Mouse (Mus musculus) kidney, postnatal 14 days (tissue): ENCODE data around the gene Myh14.

ENCODE experiments used
- DNase-seq: peaks from one replicate; pipeline ENCODE4 v3.0.0; 2022; ENCODE audit warnings: mixed read lengths

Myh14 gene

DNA sequence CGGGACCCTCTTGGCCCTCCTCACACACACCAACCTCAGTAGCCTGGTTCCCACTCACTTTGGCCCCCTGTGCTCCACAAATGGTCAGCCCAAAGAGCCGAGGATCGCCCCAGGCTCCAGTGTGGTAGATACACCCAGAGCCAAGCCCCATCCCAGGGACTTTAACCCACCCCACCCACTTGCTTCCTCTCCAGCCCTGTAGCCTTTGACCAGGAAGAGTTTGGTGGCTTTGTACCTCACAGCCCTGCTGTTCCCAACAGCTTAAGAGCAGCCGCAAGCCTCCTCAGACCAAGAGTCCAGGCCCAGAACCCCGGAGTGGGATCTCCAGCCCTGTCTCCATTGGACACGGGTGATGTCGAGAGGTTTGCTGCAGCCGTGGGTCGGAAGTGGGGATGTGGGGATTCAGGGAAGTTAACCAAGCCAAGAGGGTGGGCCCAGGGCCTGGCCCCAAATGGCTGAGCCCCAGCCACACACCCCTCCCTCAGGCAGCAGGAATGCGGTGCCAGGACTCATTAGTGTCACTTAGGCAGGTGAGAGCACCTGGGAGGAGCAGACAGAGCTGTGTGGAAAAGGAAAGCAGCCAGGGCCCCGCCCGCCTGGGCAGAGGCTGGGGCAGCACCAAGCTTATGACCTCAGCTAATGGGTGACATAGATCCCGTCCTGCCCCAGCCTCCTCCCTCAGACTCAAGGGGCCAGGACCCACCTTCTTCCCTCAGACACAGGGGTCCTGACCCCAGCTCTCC, 2.5 kb downstream of the Myh14 start:
- DNase-seq = no peak

DNA sequence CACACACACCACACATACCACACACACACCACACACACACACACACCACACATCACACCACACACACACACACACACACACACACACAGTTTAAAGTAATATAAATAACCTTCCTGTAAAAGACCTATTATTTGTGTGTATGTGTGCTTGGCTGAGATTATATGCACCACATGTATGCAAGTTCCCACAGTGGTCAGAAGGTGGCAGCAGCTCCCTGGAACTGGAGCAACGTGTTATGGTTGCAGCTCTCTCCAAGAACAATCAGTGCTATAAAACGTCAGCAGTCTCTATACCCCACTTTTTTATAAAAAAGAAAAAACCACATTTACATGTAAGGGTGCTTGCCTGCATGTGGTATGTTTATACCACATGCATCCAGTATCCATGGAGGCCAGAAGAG, 4.2 kb downstream of the Myh14 start:
- no peak for DNase-seq

DNA sequence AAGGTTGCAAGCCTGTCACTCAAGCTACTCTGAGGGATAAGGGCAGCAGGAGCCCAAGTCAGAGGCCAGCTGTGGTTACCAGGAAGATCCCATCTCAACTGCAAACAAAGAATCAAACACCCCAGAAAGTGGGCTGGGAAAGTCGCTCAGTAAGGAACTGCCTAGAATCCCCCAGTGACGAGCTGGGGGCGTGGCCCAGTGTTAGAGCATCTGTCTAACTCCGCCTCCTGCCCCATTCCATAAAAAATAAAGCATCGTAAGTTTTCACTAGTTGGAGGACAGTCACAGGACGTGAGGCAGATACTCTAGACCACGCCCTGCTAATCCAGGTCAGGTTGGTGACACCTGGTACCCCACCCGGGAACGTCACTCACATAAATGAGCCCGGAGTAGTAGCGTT, 5.9 kb downstream of the Myh14 start:
- DNase-seq = no peak

DNA sequence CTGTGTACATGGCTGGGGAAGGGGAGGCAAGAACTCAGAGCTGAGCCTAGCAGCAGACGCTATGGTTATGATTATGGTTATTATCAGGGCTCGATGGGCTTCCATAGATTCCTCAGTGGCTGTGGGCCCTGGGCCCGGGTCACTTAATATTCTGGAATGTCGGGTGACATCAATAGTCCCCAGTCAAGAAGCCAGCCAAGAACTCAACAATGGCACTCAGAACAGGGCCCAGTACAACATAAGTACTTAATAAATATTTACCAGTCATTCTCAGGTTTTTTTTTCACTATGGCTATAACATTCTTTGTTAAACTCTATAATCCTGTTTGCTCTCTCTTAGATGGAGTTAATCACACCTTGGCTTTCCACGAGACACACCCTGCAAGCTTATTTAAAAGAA, 7.1 kb downstream of the Myh14 start:
- no peak for DNase-seq

DNA sequence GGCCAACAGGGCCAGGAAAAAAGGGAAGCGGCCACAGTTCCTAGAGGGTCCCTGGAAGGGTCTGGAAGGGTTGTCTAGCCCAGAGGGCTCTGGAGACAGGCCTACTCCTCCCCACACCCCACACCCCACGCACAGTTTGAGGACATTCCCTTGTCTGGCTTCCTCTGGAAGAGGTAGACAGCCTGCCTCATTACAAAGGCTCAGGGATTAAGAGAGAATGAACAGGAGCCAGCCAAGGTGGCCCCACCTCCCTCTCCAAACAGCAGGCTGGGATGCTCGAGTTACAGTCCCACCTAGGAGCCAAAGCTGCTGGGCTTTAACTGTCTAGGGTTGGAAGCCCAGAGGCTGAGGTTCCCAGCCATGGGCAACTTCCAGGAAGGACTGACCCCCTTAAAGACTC, 8.1 kb downstream of the Myh14 start:
- DNase-seq = no peak

DNA sequence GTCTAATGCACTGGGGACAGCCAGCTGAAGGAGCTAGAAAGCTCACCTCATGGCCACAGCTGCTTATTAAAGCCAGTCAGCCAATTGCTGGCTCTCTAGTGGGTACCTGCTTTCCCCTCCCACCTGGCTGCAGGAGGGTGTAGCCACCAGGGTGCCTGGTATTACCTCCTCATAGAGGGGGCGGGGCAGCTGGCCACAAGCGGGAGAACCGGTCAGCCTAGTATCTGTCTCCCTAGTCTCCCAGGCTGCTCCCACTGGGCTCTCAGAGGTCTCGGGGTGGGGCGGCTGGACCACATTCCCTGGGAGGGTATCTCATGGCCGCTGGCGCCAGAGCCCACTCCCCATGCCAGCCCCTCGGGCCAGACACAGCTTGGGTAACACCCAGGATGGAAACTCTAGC, 8.5 kb downstream of the Myh14 start:
- peak; percentile 76 for DNase-seq

DNA sequence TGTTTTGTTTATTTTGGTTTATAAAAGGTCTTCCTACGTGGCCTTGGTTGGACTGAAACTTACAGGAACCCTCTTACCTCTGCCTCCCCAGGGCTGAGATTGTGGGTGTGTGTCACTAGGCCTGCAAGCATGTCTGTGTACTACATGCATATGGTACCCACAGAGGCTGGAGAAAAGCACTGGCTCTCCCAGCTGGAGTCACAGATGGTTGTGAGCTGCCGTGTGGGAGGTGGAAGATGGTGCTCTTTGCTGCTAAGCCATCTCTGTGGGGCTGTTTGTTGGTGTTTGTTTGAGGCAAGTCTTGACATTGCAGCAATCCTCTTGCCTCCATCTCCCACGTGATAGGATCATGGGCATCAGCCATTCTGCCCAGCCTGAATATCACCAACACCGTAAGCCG, 9.4 kb downstream of the Myh14 start:
- DNase-seq = no peak

DNA sequence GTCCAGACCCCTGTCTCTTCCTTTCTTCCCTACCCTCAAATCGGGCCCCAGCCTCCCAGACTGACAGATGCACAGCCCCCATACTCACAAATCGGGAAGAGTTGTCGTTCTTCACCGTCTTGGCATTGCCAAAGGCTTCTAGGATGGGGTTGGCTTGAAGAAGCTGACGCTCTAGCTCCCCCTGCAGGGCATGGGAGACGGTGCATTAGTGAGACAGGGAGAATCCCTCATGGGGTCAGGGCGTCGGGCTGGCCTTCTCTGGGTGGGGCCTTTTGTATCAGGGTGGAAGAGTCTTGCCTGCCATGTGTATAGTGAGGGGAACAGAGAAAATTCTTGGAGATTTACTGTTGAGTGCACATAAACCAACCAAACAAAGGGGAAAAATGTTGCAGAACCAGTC, 15.1 kb downstream of the Myh14 start:
- peak; percentile 42 for DNase-seq

DNA sequence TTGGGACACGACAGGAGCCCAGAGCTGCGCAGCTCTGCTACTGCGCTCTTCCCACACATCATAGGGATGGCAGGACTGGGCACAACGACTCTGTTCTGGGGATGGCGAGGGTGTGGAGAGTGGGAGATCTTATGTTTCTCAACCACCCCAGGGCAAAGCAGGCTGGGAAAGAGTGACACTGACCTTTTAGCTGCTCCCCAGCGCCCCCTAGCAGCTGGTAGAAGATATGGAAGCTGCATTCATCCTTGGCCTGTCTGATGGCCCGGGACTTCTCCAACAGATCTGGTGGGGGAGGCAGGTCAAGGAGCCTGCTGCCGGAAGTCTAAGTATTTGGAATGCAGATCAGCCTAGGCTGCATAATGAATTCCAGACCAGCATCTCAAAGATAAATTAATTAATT, 16.9 kb downstream of the Myh14 start:
- DNase-seq = no peak

DNA sequence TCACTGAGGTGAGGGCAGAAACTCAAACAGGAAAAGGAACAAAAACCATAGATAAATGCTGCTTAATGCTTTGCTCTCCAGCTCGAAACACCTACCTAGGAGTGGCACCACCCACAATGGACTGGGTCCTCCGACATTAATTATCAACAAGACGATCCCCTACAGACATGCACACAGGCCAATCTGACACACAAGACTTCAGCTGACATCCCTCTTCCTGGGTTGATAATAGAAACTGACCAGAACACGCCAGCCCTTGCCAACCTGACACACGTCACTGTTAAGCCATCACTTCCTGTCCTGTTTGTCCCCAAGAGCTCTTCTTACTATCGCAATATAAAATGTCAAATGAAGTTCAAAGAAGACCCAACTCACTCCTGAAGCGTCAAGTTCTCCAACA, 19.2 kb downstream of the Myh14 start:
- no peak for DNase-seq

DNA sequence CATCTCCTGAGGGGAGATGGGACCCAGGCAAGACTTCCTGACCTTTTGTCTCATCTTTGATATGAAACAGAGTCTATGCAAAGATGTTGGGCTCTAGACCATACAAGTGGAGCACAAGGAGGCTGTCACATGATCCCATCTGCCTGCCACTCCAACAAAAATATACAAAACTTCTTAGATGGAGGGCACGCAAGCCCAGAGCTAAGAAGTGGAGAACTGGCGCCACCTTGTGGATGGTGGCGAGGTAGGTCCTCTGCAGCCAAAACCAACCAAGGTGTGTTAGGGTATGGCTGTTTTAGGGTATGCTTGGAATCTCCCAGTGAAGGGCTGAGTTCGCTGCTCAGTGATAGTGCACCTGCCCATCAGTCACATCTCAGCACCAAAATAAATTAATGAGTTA, 20.7 kb downstream of the Myh14 start:
- peak; percentile 43 for DNase-seq

DNA sequence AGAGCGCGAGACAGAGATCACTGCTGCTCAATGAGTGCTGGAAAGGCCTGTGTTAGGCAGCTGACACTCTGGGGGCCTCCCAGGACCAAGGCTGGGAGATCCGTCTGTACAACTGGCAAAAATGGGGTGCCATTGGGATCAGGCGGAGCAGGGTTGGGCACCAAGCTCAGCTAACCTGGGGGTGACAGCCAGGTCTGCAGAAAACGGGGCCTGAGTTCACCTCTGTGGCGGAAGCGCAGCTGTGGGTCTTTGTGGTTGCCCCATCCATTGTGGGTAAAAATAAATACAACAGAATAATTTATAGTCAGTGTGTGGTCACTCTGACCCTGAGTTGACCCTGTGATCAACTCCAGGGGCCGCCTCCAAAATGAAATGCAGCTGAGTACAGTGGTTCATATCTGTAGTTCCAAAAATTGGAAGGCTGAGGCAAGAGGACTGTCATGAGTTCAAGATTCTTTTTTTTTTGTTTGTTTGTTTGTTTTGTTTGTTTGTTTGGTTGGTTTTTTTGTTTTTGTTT, 21.5 kb downstream of the Myh14 start:
- DNase-seq = no peak

DNA sequence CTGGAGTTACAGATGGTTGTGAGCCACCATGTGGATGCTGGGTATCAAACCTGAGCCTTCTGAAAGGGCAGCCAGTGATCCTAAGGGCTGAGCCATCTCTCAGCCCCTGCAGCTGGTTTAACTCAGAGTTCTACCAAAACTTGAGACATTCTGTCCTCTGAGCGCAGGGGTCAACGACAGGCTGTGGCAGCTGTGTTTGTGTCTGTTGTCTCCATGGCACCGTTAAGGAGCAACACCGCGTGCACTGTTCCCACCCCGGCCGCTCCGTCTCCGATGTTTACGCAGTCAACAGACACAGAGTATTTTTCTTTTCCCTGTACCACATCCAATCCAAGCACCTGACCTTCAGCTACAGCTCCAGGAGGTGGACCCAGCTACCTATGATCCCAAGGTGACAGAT, 22.9 kb downstream of the Myh14 start:
- DNase-seq = no peak

DNA sequence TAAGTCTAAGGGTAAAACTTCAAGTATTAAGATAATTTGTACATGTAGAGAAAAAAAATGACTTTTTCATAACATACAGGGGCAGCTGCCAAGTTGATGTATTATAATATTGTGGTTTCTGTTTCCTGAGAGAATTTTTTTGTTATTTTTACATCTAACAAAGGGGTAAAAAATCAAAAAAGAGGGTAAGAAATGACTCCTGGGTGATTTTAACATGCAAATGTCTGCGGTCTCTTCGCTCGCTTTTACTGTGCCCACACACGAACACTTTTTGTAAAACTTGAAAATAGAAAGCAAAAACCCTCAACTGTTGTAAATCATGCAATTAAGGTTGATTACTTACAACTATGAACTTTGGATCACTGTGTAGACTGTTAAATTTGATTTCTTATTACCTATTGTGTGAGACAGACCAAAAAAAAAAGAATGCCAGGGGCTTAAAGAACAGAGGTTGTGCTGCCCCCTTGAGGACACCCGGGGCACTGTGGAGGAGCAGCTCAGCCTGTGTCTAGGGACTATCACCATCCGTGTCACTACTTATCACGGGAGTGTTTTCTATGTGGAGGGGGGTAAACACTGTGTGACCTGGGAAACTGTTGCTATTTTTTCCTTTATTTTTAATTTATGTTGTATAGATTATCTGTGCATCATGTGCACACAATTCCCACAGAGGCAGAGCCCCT, 23.5 kb downstream of the Myh14 start:
- peak; percentile 66 for DNase-seq

DNA sequence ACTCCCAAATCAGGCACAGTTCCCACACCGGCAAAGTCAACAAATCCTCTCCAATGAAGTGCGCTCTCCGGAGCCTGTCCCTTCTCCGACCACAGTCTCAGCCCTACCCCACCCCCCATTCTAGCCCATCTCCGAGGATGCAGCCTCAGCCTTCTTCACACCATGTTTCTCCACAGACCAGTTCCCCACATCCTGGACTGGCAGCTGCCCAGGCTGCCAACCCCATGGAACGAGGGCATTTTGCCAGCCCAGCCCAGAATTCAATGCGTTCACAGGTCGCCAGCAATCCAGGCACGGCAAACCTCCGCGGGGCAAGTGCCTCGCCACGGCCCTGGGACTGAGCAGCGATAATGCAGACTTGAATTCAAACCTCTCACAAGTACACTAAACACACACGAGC, 24.7 kb downstream of the Myh14 start:
- DNase-seq = peak; percentile 62

DNA sequence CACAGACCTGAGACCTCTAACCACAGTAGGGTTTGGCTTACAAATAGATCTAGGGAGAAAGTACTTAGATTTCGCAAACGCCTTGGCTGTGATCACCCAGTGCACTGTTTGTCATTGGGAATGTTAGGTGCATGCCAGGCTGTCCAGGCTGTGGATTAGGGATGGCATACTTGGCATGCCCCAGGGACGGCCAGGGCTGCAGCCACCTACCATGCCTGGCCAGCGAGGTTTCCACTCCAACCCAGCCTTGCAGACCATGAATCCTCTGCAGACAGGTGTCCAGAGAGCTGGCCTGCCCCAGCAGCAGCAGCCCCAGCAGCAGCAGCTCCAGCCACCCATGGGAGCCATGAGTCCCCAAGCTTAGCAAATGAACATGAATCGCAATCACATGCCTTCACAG, 25.4 kb downstream of the Myh14 start:
- no peak for DNase-seq

DNA sequence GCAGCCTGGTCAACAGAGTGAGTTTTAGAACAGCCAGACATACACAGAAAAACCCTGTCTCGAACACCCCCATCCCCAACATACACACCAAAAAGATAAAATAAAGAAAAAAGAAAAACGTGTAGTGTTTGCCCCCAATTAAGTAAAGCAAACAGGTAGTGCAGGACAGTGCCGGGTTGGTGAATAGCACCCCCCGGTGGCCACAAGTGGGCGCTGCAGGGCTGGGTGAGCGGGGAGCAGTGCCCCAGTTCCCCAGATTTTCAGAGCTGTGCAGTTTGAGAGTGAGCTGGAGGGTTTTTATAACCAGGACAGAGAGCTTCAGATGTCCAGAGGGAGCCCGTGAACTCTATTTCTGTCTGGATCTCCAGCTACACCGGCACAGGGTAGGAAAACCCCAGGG, 28.8 kb downstream of the Myh14 start:
- no peak for DNase-seq

DNA sequence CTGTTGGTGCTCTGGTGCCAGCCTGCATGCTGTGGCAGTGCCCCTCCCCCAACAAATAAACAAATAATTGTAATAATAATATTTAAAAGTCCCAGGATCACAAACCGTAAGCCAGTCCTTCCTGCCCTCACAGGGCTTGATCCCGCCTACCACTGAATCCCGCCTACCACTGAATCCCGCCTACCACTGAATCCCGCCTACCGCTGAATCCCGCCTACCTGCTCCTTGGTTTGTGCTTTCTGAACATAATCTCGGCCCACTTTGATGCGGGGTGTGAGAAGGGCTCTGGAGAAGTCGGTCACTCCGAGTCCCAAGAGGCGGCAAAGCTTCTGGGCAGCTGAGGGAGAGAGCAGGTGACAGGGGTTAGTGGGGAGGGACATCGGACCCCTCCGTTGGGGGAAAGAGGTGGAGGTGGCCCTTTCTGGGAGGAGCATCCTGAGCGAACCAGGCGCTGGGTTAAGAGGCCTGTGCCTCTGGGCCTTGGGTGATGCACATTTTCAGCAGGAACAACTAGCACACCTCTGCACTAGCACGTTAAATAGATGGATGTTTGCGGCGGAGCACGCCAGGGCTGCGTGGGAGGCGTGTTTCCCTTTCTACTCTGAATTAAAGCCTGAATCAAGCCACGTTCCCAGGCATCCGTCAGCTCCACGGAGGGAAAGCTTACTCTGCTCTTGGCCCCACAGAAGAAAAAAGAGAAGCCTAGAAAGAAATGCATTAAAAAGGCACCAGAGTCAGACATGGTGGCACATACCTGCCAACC, 29.6 kb downstream of the Myh14 start:
- no peak for DNase-seq

DNA sequence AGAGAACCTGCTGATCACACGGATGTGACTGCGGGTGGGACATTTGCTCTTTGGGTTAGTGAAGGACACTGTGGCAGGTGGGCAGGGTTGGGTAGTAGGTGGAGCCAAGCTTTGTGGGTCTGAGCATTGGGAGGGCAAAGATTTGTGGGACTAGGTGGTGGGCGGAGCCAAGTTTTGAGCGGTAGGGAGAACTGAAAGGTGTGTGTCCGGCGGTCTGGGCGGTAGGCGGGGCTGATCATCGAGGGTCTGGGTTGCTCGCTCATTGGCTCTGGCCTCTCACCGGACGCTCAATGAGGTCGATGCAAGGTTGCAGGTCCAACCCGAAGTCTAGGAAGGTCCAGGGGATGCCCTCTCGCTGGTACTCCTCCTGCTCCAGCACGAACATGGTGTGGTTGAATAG, 32.0 kb downstream of the Myh14 start:
- no peak for DNase-seq

DNA sequence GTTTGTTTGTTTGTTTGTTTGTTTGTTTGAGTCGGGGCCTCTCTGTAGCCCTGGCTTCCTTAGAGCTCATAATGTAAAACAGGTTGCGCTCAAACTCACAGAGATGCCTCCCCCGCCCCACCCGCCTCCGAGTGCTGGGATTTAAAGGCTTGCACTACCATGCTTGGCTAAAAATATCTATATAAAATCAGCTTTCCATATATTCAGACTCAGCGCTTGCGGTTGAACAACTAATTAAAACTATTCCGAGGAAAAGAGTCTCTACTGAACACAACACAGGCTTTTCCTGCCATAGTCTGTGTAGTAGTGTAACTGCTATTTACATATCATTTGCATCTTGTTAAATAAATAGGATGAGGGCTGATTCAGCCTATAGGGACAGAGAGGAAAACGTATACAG, 34.0 kb downstream of the Myh14 start:
- DNase-seq = no peak

DNA sequence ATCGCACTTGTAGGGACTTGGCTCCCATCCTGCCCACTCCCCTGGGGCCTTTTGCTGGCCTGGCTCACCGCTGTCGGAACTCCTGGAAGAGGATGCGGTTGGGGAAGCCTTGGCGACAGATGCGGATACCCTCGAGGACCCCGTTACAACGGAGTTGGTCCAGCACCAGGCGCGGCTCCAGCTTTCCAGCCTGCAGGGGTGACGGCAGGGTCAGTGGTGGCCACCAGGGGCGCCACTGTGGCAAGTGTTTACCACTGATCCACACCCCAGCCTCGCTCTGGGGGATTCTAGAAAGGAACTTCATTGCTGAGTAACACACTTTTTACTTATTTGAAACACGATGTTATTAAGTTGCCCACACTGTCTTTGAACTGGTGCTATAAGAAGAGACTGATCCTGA, 37.2 kb downstream of the Myh14 start:
- DNase-seq = no peak

DNA sequence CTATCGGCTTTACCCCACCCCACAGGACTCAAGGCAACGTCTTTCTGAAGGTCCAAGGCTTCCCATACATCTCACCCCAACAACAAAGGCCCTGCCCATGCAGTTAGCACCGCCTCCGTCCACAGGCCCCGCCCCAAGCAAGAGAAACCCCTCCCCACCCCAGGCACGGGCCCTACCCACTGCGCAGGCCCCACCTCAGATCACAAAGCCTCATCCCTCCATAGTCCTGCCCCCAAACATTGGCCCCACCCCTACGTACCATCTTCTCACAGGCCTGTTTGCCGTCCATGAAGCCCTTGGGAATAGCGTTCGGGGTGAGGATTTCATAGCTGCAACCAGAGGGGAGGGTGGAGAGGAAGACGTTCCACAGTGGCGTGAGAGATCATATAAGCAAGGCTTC, 38.0 kb downstream of the Myh14 start:
- no peak for DNase-seq

DNA sequence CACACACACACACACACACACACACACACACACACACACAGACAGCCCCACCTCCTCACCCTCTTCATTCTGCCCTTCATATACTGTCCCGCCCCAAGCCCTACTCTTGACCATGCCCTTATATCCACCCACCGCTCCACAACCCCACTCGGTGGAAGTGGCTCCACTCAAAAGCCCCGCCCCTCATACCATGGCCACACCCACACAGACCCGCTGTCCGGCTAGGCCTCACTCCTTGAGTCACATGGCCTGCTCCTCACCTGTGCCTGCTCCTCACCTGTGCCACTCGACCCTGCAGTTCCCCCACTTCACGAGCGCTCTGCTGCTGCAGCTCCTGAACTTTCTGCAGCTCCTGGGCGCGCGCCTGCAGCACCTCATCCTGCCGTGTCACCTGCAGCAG, 40.2 kb downstream of the Myh14 start:
- no peak for DNase-seq
